Mouse (Mus musculus) adrenal gland, postnatal 14 days (tissue): ENCODE data around the gene AW011738. TPM values are rescaled to one million over a fixed set of nuclear protein-coding genes. Genes with fewer than 3 reads are reported as not detected.

Experiments
- DNase-seq: peaks from one replicate; pipeline ENCODE4 v3.0.0; 2021; ENCODE audit warnings: mixed read lengths
- microRNA-seq, 2 experiments: library from miRNA; unstranded; fragments of <30 nt; microRNA quantifications; one replicate each; pipeline ENCODE4 v1.2.0; 2021
- total RNA-seq: library from RNA; stranded (reverse); gene quantifications from 2 replicates; pipeline ENCODE4 v1.2.3, GENCODE M21; 2021

Gene AW011738
- total RNA-seq, 1 experiment from 2014 or later, result 3.9 TPM

DNA sequence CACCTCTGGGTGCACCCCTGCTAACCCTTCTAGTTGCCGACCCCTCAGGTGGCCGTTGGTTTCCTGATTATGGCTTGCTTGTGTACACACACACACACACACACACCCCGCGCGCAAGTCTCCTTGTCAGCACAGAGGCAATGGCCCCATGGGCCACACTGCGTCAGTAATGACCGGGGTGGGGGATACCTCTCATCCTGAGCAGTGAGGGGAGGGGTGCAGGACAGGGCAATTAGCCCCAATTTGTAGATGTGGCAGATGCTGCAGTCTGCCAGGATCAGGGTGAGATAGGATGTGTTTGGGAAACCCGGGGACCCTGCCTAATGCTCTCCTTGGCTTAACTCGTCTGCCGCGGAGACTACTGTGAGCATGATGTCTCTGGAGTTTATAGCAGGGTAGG lies 46.5 kb downstream of the AW011738 start:
- DNase-seq, result no peak

- DNase-seq, result no peak
Measured at GRCm38 (mm10) chr4:156251081-156251480, 48.0 kb downstream of the AW011738 start.

DNA sequence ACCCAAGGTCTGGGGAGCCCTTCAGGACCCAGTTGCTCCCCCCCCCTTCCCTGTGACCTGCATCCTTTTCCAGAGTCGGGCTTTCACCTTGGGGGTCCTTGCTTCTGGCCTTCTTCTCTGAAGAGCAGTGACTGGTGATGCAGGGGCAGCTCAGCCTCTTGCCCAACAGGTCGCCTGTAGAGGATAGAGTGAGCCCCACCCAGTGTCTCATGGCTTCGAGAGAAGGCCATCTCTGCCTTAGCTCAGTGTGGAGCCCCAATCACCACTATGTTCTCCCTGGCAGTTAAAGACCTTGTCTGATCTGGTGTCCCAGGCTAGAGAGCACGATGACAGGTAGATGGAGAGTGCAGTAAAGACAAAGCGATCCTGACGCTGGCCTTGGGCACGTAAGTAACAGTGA lies 49.0 kb downstream of the AW011738 start:
- no peak for DNase-seq

DNA sequence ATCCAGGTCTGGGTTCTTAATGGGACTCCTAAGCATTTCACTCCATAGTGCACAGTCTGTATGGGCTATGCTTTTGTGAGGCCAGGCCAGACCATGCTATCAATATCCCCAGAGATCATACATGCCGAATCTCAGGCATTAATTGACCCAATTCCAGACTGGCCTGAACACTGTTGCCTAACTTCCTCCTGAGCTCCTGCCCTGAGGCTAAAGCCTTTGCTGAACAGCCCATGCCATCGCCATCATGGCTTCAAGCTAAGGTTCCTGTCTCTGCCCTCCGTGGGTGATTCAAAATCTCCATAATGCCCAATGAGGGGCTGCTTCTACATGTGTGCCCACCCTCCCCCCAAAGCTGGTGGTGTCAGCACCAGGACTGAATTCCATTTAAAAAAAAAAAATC lies 49.5 kb downstream of the AW011738 start:
- DNase-seq, result no peak

DNA sequence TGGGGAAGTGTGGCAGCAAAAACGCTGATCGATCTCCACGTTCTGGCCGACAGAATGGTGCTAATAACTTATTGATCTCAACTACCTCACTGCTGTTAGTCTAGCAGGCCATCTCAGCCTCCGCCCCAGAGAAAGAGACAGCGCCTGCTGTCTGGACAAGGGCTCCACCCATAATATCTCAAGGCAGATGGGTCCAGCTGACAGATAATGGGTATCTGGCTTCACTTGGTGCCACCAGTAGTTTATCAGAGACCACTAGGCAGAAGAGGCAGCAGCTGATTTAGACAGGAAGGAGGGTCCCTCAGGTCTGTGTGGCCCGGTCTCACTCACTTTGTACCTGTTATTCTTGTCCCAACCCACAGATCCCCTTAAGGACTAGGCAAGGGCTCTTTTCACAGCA lies 49.9 kb downstream of the AW011738 start:
- no peak for DNase-seq

- peak; percentile 39 for DNase-seq
Measured at GRCm38 (mm10) chr4:156254361-156255077, 51.4 kb downstream of the AW011738 start.

Small RNAs within 50 kb of the gene (microRNA-seq; reads per million reads assigned to microRNA genes)
- 1.3 to 2.7 reads per million in 2 experiments for gene Mir7658

Other genes starting within 250 kb of the AW011738 start
- 94.0 and 105 TPM in 2 replicates for gene C1qtnf12, start 241.0 kb upstream of the AW011738 start, total RNA-seq
- gene B3galt6, start 210.7 kb upstream of the AW011738 start, total RNA-seq, result 5.8 and 6.5 TPM in 2 replicates
- 209 and 225 TPM in 2 replicates for gene Sdf4, start 210.4 kb upstream of the AW011738 start, total RNA-seq
- 0.56 and 3.4 TPM in 2 replicates for gene Tnfrsf4, start 189.5 kb upstream of the AW011738 start, total RNA-seq
- gene Tnfrsf18, start 177.1 kb upstream of the AW011738 start, total RNA-seq, result 2.4 TPM in 1 of 2 replicates, not detected in the other
- 0.70 TPM in 1 of 2 replicates, not detected in the other for gene Ttll10, start 143.9 kb upstream of the AW011738 start, total RNA-seq
- gene 9430015G10Rik, start 93.3 kb upstream of the AW011738 start, total RNA-seq, result 10.4 and 12.7 TPM in 2 replicates
- not detected in 2 replicates for gene Rnf223, start 72.8 kb upstream of the AW011738 start, total RNA-seq
- 59.4 and 60.9 TPM in 2 replicates for gene Agrn, start 5.8 kb upstream of the AW011738 start, total RNA-seq
- 3.3 and 4.6 TPM in 2 replicates for gene Isg15, start 2.5 kb upstream of the AW011738 start, total RNA-seq
- gene Perm1, start 12.6 kb downstream of the AW011738 start, total RNA-seq, result 14.2 and 16.2 TPM in 2 replicates
- gene Plekhn1, start 31.6 kb downstream of the AW011738 start, total RNA-seq, result 15.7 TPM in 2 replicates
- 42.5 and 48.9 TPM in 2 replicates for gene Noc2l, start 32.7 kb downstream of the AW011738 start, total RNA-seq
- 2.5 and 3.6 TPM in 2 replicates for gene Samd11, start 52.4 kb downstream of the AW011738 start, total RNA-seq
- gene Vmn2r-ps159, start 127.8 kb downstream of the AW011738 start, total RNA-seq, result not detected in 2 replicates